Mouse (Mus musculus) lung, embryonic 14.5 days (tissue): Measurements from ENCODE around the gene Lmntd2. TPM values are rescaled to one million over a fixed set of nuclear protein-coding genes. Genes with fewer than 3 reads are reported as not detected.

Source experiments
- ATAC-seq: fragments of 200-750 bp; cut with Nextera tagmentation; 2 replicates; pipeline ENCODE4 v1.8.0; 2017; ENCODE audit warnings: mild to moderate bottlenecking, moderate TSS enrichment, moderate library complexity; ENCODE audit not compliant: insufficient read depth
- DNase-seq: peaks from one replicate; pipeline ENCODE4 v3.0.0-alpha.2; 2015
- H3K27ac ChIP-seq: fragments of 300-500 bp; sonication (generic); 2 replicates; pipeline ENCODE4 v1.5.1; 2014; ENCODE audit warnings: low read depth, mild to moderate bottlenecking, moderate library complexity
- H3K27me3 ChIP-seq: fragments of 300-500 bp; sonication (generic); 2 replicates; pipeline ENCODE4 v1.6.1; 2014; ENCODE audit warnings: low read length, control low read depth; ENCODE audit not compliant: insufficient read depth
- H3K36me3 ChIP-seq: fragments of 300-500 bp; sonication (generic); 2 replicates; pipeline ENCODE4 v1.6.1; 2014; ENCODE audit warnings: control low read depth; ENCODE audit not compliant: insufficient read depth
- H3K4me1 ChIP-seq: fragments of 300-500 bp; sonication (generic); 2 replicates; pipeline ENCODE4 v1.6.1; 2014; ENCODE audit warnings: antibody characterized with exemption, control low read depth; ENCODE audit not compliant: insufficient read depth
- H3K4me2 ChIP-seq: fragments of 300-500 bp; sonication (generic); 2 replicates; pipeline ENCODE4 v1.6.1; 2014; ENCODE audit warnings: mild to moderate bottlenecking
- H3K4me3 ChIP-seq: fragments of 300-500 bp; sonication (generic); 2 replicates; pipeline ENCODE4 v1.5.1; 2014; ENCODE audit warnings: low read depth, low read length
- H3K9ac ChIP-seq: fragments of 300-500 bp; sonication (generic); 2 replicates; pipeline ENCODE4 v1.6.1; 2014
- H3K9me3 ChIP-seq: fragments of 300-500 bp; sonication (generic); 2 replicates; pipeline ENCODE4 v1.6.1; 2016; ENCODE audit warnings: low read depth, low read length, control low read depth
- CTCF ChIP-seq: IDR thresholded peaks from 2 replicates; pipeline ENCODE4 v1.5.1; 2016; ENCODE audit warnings: antibody characterized with exemption, low read depth
- WGBS: fragments of 180-500 bp; shearing (Covaris S2); extraction: QIAGEN DNeasy Blood & Tissue Kit; methylation state at CpG from one replicate; pipeline ENCODE4 v1.1.7; 2014; 5-methylcytosine and 5-hydroxymethylcytosine counted together
- polyA plus RNA-seq: library from polyadenylated mRNA; unstranded; fragments of >200 nt; fragmentation: Nextera tagmentation; extraction: Ambion mirVana; gene quantifications from 2 replicates; pipeline ENCODE4 v1.2.1, GENCODE M21; 2014

The Lmntd2 gene
- polyA plus RNA-seq, 1 experiment from 2014 or later: 1.4 TPM

- 67% methylated on average over 5 of the region's 5 CpGs for WGBS
- Histone ChIP-seq H3K4me1 (peaks cover 13% of the 10 kb centered on the region; the same call in 1 of the 2 replicates), H3K9ac (peak overlapping the region; percentile 69), H3K27ac (peak overlapping the region; percentile 89), H3K4me2 (peak overlapping the region; percentile 79), H3K36me3 (no peaks in the 10 kb centered on the region), H3K9me3 (no peaks in the 10 kb centered on the region), H3K27me3 (no peaks in the 10 kb centered on the region), H3K4me3 (peak overlapping the region; percentile 45)
- DNase-seq (no peak), ATAC-seq (no peak)
- no peak for TF ChIP-seq CTCF
These were observed 40.5 kb downstream of the Lmntd2 start for GRCm38 (mm10) chr7:141173323-141173850.

- peaks cover 20% of the 10 kb centered on the region for H3K4me1 ChIP-seq
- H3K4me3 ChIP-seq: peak within 1 kb of the TSS; percentile 45
- peak within 1 kb of the TSS; percentile 89 for H3K27ac ChIP-seq
- 3% methylated on average over 55 of the region's 55 CpGs for WGBS
- TF ChIP-seq CTCF: no peak; the same call in 1 of the 2 replicates
- H3K4me2 ChIP-seq: peak within 1 kb of the TSS; percentile 79
- ATAC-seq (peak; percentile 96), DNase-seq (peak; percentile 97)
- H3K9ac ChIP-seq: peak within 1 kb of the TSS; percentile 69
- H3K27me3 ChIP-seq: no peaks in the 10 kb centered on the region
- H3K9me3 ChIP-seq: no peaks in the 10 kb centered on the region
- H3K36me3 ChIP-seq: no peaks in the 10 kb centered on the region
These were observed 41.5 kb downstream of the Lmntd2 start, which contains the start of gene Rnh1 for GRCm38 (mm10) chr7:141172116-141173006. TSS of gene Rnh1 (minus strand) at chr7:141172857.

- Histone ChIP-seq H3K4me2 (no peak overlapping the region), H3K4me1 (peaks cover 22% of the 10 kb centered on the region), H3K27me3 (no peaks in the 10 kb centered on the region), H3K36me3 (peaks cover 11% of the 10 kb centered on the region), H3K27ac (peak overlapping the region; percentile 25; the same call in 1 of the 2 replicates), H3K9ac (no peak overlapping the region), H3K9me3 (no peaks in the 10 kb centered on the region), H3K4me3 (no peak overlapping the region)
- ATAC-seq: no peak
- DNase-seq: no peak
- TF ChIP-seq CTCF: no peak
These were observed 44.0 kb downstream of the Lmntd2 start for GRCm38 (mm10) chr7:141169866-141170265.

GRCm38 (mm10) chr7:141169300-141169699 is 44.6 kb downstream of the Lmntd2 start:
- Histone ChIP-seq H3K36me3 (peaks cover 14% of the 10 kb centered on the region), H3K4me3 (no peak overlapping the region), H3K27ac (peak overlapping the region; percentile 25; the same call in 1 of the 2 replicates), H3K4me1 (peaks cover 22% of the 10 kb centered on the region), H3K9ac (peak overlapping the region; percentile 69; the same call in 1 of the 2 replicates), H3K27me3 (no peaks in the 10 kb centered on the region), H3K4me2 (peak overlapping the region; percentile 80), H3K9me3 (no peaks in the 10 kb centered on the region)
- TF ChIP-seq CTCF: no peak
- peak; percentile 26 for DNase-seq
- WGBS: 32% methylated on average over 1 of the region's 1 CpGs
- ATAC-seq: no peak

GRCm38 (mm10) chr7:141168518-141168953 is 45.3 kb downstream of the Lmntd2 start:
- Histone ChIP-seq H3K9ac (peak overlapping the region; percentile 69), H3K4me3 (peak overlapping the region; percentile 49), H3K9me3 (no peaks in the 10 kb centered on the region), H3K27ac (peak overlapping the region; percentile 83), H3K4me2 (peak overlapping the region; percentile 80), H3K27me3 (no peaks in the 10 kb centered on the region), H3K4me1 (peaks cover 20% of the 10 kb centered on the region), H3K36me3 (peaks cover 22% of the 10 kb centered on the region)
- 2% methylated on average over 22 of the region's 22 CpGs for WGBS
- ATAC-seq (peak; percentile 40), DNase-seq (peak; percentile 84)
- no peak for TF ChIP-seq CTCF

GRCm38 (mm10) chr7:141167901-141168517 is 45.9 kb downstream of the Lmntd2 start:
- TF ChIP-seq CTCF: no peak
- DNase-seq: peak; percentile 55
- H3K4me2 ChIP-seq: peak overlapping the region; percentile 80
- H3K27me3 ChIP-seq: no peaks in the 10 kb centered on the region
- no peaks in the 10 kb centered on the region for H3K9me3 ChIP-seq
- ATAC-seq: no peak; the same call in 1 of the 2 replicates
- peak overlapping the region; percentile 69 for H3K9ac ChIP-seq
- H3K36me3 ChIP-seq: peaks cover 27% of the 10 kb centered on the region
- 9% methylated on average over 7 of the region's 7 CpGs for WGBS
- H3K27ac ChIP-seq: peak overlapping the region; percentile 83
- H3K4me1 ChIP-seq: peaks cover 14% of the 10 kb centered on the region
- peak overlapping the region; percentile 49 for H3K4me3 ChIP-seq
